Mouse (Mus musculus): Measurements from ENCODE around the gene Vmn1r44. TPM values are rescaled to one million over a fixed set of nuclear protein-coding genes. Genes with fewer than 3 reads are reported as not detected.

The Vmn1r44 gene
- total and polyA plus RNA-seq, 3 experiments, result not detected

DNA sequence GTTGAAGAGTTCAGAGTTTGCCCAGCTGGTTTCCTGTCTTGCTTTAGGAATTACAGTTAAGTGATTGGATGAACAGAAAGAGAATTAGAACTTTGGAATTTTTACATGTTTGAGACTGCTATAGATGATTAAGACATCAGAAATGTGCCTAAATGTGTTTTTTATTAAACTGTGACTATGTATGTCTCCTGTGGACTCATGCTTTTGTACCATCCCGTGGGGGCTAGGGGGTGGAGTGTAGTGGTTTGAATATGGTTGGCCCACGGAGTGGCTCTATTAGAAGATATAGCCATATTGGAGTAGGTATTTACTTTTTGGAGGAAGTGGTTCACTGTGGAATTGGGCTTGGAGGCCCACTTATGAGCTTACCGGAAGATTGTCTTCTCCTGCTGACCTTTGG is 25.9 kb upstream of the Vmn1r44 start:
- Histone ChIP-seq H3K27me3 (ENCODE audit: control insufficient read depth in 1 of 2, insufficient read depth in 2 of 2, low read length in 2 of 2) (no peaks in the 10 kb centered on the region), H3K4me1 (ENCODE audit: control insufficient read depth in 1 of 2, insufficient read depth in 2 of 2, low read length in 2 of 2) (no peaks in the 10 kb centered on the region), H3K9ac (ENCODE audit: control insufficient read depth, low read depth, low read length, poor library complexity, severe bottlenecking) (no peak overlapping the region), H3K9me3 (replicated peaks; ENCODE audit: insufficient read depth, low read length) (no peaks in the 10 kb centered on the region), H3K4me3 (ENCODE audit: control insufficient read depth in 1 of 2, insufficient read depth in 1 of 2, low read depth in 2 of 2, low read length in 2 of 2) (no peak overlapping the region), H3K27ac (ENCODE audit: control insufficient read depth, low read depth, low read length) (no peak overlapping the region), H3K36me3 (ENCODE audit: control insufficient read depth in 1 of 2, insufficient read depth in 2 of 2, low read length in 2 of 2) (no peaks in the 10 kb centered on the region), H3K79me2 (ENCODE audit: control insufficient read depth, insufficient read depth, low read length, poor library complexity) (no peaks in the 10 kb centered on the region)
- no peak for DNase-seq (ENCODE audit: low read depth, low spot score)
- TF ChIP-seq CHD2 (IDR thresholded peaks at IDR 0.05; ENCODE audit: low read length) (no peak), MYC (IDR thresholded peaks at IDR 0.05; ENCODE audit: low read depth, low read length) (no peak)

DNA sequence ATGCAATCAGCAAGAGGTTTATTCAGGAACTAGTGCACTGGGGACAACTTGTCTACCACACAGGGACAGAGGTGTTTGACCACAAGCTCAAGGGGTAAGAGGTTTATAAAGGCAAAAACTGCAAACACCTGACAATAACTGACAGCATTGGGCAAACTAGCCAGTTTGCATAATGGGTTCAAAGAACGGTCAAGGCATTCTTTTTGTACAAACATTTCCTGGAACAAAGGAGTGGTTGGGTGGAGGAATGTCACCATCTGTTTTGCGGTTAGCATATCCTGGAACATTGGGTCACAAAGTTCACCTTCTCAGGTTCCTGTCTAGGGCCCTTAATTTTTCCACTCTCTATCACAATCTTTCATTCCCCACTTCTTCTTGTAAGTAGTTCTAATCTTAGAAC is 23.6 kb upstream of the Vmn1r44 start:
- no peak overlapping the region for H3K9ac ChIP-seq (ENCODE audit: control insufficient read depth, low read depth, low read length, poor library complexity, severe bottlenecking)
- TF ChIP-seq USF1 (IDR thresholded peaks at IDR 0.05; ENCODE audit: low read depth, low read length), result no peak
- no peak for TF ChIP-seq TAL1 (IDR thresholded peaks at IDR 0.05; ENCODE audit: low read length)
- no peak for TF ChIP-seq RAD21 (IDR thresholded peaks at IDR 0.05; ENCODE audit: low read depth, low read length)
- TF ChIP-seq HCFC1 (IDR thresholded peaks at IDR 0.05; ENCODE audit: low read depth, low read length), result no peak
- no peak for TF ChIP-seq ELF1 (IDR thresholded peaks at IDR 0.05; ENCODE audit: low read depth, low read length)
- no peak for TF ChIP-seq USF2 (IDR thresholded peaks at IDR 0.05; ENCODE audit: borderline replicate concordance in 1 of 2, insufficient read depth in 1 of 2, low read depth in 1 of 2, low read length in 2 of 2)
- TF ChIP-seq MAZ (IDR thresholded peaks at IDR 0.05; ENCODE audit: low read depth, low read length), result no peak
- no peak for DNase-seq (ENCODE audit: low read depth, low spot score)

DNA sequence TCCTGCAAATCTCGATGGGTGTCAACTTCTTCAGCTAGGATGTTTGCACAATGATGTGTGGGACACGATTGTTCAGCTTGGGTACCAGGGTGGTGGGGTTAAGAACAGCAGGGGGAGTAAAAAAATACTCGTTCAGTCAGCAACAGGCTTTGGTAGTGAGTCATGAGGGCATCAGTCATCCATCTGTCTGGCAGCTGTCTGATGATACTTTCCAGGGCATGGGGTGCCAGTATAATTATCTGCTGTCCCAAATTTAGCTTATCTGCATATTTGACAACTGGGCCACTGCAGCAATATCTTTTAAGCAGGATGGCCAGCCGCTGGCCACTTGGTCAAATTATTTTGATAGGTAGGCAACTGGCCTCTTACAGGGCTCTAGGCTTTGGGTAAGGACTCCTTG is 19.7 kb upstream of the Vmn1r44 start:
- no peak for TF ChIP-seq CTCF (IDR thresholded peaks at IDR 0.05 in 2 of 3, conservative IDR thresholded peaks at IDR 0.05 in 1 of 3; ENCODE audit: control insufficient read depth in 1 of 3, insufficient read depth in 1 of 3, low read depth in 2 of 3, low read length in 3 of 3, poor library complexity in 1 of 3, severe bottlenecking in 1 of 3)
- TF ChIP-seq ELF1 (IDR thresholded peaks at IDR 0.05; ENCODE audit: low read depth, low read length), result no peak
- no peak for TF ChIP-seq GABPA (IDR thresholded peaks at IDR 0.05; ENCODE audit: low read depth, low read length)
- TF ChIP-seq MXI1 (IDR thresholded peaks at IDR 0.05; ENCODE audit: low read depth, low read length), result no peak
- TF ChIP-seq RCOR1 (IDR thresholded peaks at IDR 0.05; ENCODE audit: low read depth, low read length), result no peak
- no peak overlapping the region for H3K27ac ChIP-seq (ENCODE audit: control insufficient read depth, low read depth, low read length)

More for the DNA sequence above, 23.6 kb upstream of the Vmn1r44 start:
- H3K27ac ChIP-seq (ENCODE audit: control insufficient read depth, low read depth, low read length), result no peak overlapping the region
- H3K79me2 ChIP-seq (ENCODE audit: control insufficient read depth, insufficient read depth, low read length, poor library complexity), result no peaks in the 10 kb centered on the region
- H3K9me3 ChIP-seq (replicated peaks; ENCODE audit: insufficient read depth, low read length), result no peaks in the 10 kb centered on the region
- H3K36me3 ChIP-seq (ENCODE audit: control insufficient read depth in 1 of 2, insufficient read depth in 2 of 2, low read length in 2 of 2), result no peaks in the 10 kb centered on the region
- H3K4me1 ChIP-seq (ENCODE audit: control insufficient read depth in 1 of 2, insufficient read depth in 2 of 2, low read length in 2 of 2), result no peaks in the 10 kb centered on the region
- H3K27me3 ChIP-seq (ENCODE audit: control insufficient read depth in 1 of 2, insufficient read depth in 2 of 2, low read length in 2 of 2), result no peaks in the 10 kb centered on the region
- no peak overlapping the region for H3K4me3 ChIP-seq (ENCODE audit: control insufficient read depth in 1 of 2, insufficient read depth in 1 of 2, low read depth in 2 of 2, low read length in 2 of 2)

More for the DNA sequence above, 19.7 kb upstream of the Vmn1r44 start:
- Histone ChIP-seq H3K27me3 (ENCODE audit: control insufficient read depth in 1 of 2, insufficient read depth in 2 of 2, low read length in 2 of 2) (no peaks in the 10 kb centered on the region), H3K4me3 (ENCODE audit: control insufficient read depth in 1 of 2, insufficient read depth in 1 of 2, low read depth in 2 of 2, low read length in 2 of 2) (no peak overlapping the region), H3K4me1 (ENCODE audit: control insufficient read depth in 1 of 2, insufficient read depth in 2 of 2, low read length in 2 of 2) (no peaks in the 10 kb centered on the region), H3K36me3 (ENCODE audit: control insufficient read depth in 1 of 2, insufficient read depth in 2 of 2, low read length in 2 of 2) (no peaks in the 10 kb centered on the region), H3K9ac (ENCODE audit: control insufficient read depth, low read depth, low read length, poor library complexity, severe bottlenecking) (no peak overlapping the region), H3K79me2 (ENCODE audit: control insufficient read depth, insufficient read depth, low read length, poor library complexity) (no peaks in the 10 kb centered on the region), H3K9me3 (replicated peaks; ENCODE audit: insufficient read depth, low read length) (no peaks in the 10 kb centered on the region)
- DNase-seq (ENCODE audit: low read depth, low spot score), result no peak
